Mouse (Mus musculus): ENCODE data around the gene Cd109. TPM values are rescaled to one million over a fixed set of nuclear protein-coding genes. Genes with fewer than 3 reads are reported as not detected.

The Cd109 gene
- total RNA-seq (2023): not detected

GRCm38 (mm10) chr9:78615401-78616021 is at the start of gene Cd109:
Gene Cd109 (plus strand): TSS chr9:78615546.

GRCm38 (mm10) chr9:78587914-78588313 is 27.4 kb upstream of the Cd109 start, which contains the start of gene Slc17a5:
Gene Slc17a5 (minus strand): TSS chr9:78588041.

Other genes with a start within 250 kb of the Cd109 start
- gene Dppa5a, start 247.4 kb upstream of the Cd109 start, total RNA-seq (2023): not detected
- not detected for gene Ooep, start 236.8 kb upstream of the Cd109 start, total RNA-seq (2023)
- not detected for gene Ddx43, start 219.8 kb upstream of the Cd109 start, total RNA-seq (2023)
- 1 to 10 TPM; 1.4 to 2.1 TPM for gene Cgas, start 172.3 kb upstream of the Cd109 start, total RNA-seq (2023)
- gene Mto1, start 167.3 kb upstream of the Cd109 start, total RNA-seq (2023): 10 to 100 TPM; 25.4 to 34.6 TPM
- under 1 TPM in 1 of 2 experiments, not detected in 1; 0.62 TPM for gene Gm17324, start 166.8 kb upstream of the Cd109 start, total RNA-seq (2023)
- gene Eef1a1, start 126.4 kb upstream of the Cd109 start, total RNA-seq (2023): 1,000 to 10,000 TPM; 8,287 to 8,401 TPM
- 1 to 10 TPM; 6.3 to 7.9 TPM for gene Slc17a5, start 27.5 kb upstream of the Cd109 start, total RNA-seq (2023)

Data from B cell, adult 67 days (primary cell).